Mouse (Mus musculus): ENCODE data around the gene D630039A03Rik.

Gene D630039A03Rik

GRCm38 (mm10) chr4:57916201-57916661 is at the start of gene D630039A03Rik:
Gene D630039A03Rik (minus strand): TSS chr4:57916297.
- no peak for DNase-seq (ENCODE audit: low read depth, low spot score)

DNA sequence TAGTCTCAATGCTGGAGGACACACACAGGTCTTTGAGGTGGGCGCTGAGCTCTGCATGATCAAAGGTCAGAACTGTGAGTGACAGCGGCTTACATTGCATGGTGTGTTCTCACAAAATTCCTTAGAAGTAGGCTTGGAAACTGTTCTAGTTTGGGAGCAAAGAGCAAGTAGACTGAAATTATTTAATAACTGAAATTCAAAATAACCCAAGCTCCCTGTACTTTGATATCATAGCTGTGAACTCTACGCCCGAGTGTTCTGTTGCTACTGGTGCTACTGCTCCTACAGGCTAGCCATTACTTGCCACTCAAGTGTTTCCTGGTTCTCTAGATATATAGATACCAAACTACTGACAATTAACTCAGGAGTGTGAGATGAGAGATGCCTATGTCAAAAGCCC is 49.4 kb upstream of the D630039A03Rik start:
- DNase-seq (ENCODE audit: low read depth, low spot score): no peak

- DNase-seq (ENCODE audit: low read depth, low spot score): no peak
Observed at GRCm38 (mm10) chr4:57964143-57964542, 48.0 kb upstream of the D630039A03Rik start.

DNA sequence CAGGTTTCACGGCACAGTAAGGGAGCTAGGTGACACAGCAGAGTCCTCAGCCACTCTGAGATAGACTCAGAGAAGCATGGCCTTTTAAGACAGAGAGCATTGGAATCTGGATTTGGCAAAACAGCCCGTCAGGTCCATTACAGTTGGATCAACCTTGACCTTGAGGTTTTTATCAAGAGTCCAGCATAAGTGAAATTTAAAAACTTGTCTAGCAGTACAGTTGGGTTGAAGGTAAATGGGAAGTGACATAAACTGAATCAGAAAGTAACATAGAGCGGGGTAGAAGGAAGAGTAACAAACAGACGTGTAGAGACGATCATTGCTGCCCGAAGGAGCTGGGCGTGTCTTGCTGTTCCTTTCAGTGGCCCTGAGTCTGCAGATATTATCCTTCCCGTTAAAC is 43.0 kb upstream of the D630039A03Rik start:
- no peak for DNase-seq (ENCODE audit: low read depth, low spot score)

DNA sequence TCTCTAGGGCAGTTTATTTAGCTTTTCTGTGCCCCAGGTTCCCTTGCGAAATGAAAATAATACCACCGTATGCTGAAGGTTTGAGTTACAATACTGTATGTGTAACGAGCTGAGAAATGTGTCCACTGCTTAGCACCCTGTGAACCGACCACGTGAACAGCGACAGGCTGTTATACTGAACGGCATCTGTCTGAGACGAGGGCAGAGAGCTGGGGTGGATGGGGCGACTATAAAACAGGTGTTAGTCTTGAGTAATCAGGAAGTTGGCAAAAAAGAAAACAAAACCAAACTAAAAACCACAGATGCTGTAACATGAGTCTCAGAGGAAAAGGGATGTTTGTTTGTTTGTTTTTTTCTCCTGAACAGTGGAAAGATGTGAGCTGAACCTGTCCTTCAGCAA is 42.0 kb upstream of the D630039A03Rik start:
- no peak for DNase-seq (ENCODE audit: low read depth, low spot score)

GRCm38 (mm10) chr4:57957200-57958085 is 41.3 kb upstream of the D630039A03Rik start:
- peak; percentile 47 for DNase-seq (ENCODE audit: low read depth, low spot score)

- peak; percentile 99 for DNase-seq (ENCODE audit: low read depth, low spot score)
Observed at GRCm38 (mm10) chr4:57956029-57956960, 40.2 kb upstream of the D630039A03Rik start, which contains the start of gene Txn1. Gene Txn1 (minus strand): TSS chr4:57956411.

GRCm38 (mm10) chr4:57955544-57955958 is 39.5 kb upstream of the D630039A03Rik start:
- DNase-seq (ENCODE audit: low read depth, low spot score): peak; percentile 87

- no peak for DNase-seq (ENCODE audit: low read depth, low spot score)
Observed at GRCm38 (mm10) chr4:57954991-57955390, 38.9 kb upstream of the D630039A03Rik start.

GRCm38 (mm10) chr4:57954580-57954979 is 38.5 kb upstream of the D630039A03Rik start:
- DNase-seq (ENCODE audit: low read depth, low spot score): no peak

- peak; percentile 39 for DNase-seq (ENCODE audit: low read depth, low spot score)
Observed at GRCm38 (mm10) chr4:57953796-57954195, 37.7 kb upstream of the D630039A03Rik start.

DNA sequence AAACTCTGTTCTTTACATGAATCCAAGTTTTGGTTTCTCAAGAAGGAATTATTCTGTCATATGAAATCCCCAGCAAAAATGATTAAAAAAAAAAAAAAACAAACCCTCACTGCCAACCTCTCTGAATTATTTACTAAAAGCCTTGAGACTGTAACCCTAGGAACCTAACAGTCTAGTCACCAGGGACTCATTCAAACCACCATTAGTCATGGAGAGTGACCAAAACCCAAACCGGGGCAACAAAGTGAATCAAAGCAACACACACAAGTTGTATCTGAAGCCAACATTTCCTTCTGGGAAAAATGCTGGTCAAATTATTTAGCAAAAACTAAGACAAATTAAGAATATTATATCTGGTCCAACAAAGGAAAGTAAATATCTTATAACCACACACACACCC is 36.8 kb upstream of the D630039A03Rik start:
- DNase-seq (ENCODE audit: low read depth, low spot score): no peak

DNA sequence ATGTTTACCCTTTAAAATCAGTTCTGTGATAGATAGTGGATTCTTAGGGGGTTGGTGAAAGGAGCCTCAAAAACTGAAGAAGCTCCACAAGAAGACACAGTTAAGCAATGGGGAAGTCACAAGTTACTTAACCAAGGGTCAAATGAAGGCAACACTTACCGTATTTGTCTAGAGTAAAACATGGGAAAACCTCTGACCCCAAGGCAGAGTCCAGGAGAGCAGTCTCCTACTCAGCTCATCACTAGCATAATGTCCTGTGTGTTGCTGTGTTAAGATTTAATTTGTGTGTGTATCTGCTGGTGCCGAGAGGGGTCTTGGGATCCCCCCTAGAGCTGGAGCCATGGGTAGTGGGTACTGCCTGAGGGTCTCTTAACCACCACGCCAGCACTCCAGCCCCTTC is 36.3 kb upstream of the D630039A03Rik start:
- DNase-seq (ENCODE audit: low read depth, low spot score): no peak

- DNase-seq (ENCODE audit: low read depth, low spot score): no peak
Observed at GRCm38 (mm10) chr4:57949866-57950265, 33.8 kb upstream of the D630039A03Rik start.

DNA sequence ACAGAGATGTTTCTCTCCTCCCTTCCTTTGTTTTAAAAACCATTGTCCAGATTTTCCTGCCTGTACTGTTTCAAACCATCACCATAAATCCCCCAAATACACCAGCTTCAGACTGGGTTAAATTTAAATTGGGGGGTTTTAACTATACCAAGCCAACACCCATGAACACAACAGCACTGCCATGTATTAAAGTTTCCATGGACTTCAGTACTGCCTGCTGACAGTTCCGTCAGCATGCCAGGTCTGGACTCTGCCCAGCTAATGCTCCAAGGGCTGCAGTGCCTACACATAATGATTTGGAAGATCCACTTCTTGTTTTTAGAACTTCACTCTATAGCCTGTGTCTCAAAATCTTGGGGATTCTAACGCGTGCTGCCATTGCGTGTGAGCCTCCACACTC is 31.4 kb upstream of the D630039A03Rik start:
- no peak for DNase-seq (ENCODE audit: low read depth, low spot score)

GRCm38 (mm10) chr4:57947036-57947435 is 30.9 kb upstream of the D630039A03Rik start:
- DNase-seq (ENCODE audit: low read depth, low spot score): no peak

GRCm38 (mm10) chr4:57942892-57943291 is 26.8 kb upstream of the D630039A03Rik start:
- DNase-seq (ENCODE audit: low read depth, low spot score): peak; percentile 38

DNA sequence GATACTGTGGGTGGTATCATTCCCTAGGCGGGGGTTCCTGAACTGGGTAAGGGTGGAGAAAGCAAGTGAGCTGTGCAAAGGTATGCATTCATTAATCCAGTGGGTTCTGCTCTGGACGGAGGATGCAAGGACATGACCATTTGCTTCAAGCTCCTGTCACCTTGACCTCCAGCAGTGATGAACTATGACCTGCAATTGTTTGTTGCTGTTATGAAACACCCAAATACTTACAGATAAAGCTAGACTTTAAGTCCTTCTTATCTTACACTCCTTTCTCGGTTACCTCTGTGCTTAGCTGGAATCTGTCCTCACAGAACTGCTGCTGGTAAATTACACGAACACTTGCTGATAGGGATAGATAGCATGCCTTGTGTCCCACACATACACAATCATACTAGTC is 24.5 kb upstream of the D630039A03Rik start:
- no peak for DNase-seq (ENCODE audit: low read depth, low spot score)

DNA sequence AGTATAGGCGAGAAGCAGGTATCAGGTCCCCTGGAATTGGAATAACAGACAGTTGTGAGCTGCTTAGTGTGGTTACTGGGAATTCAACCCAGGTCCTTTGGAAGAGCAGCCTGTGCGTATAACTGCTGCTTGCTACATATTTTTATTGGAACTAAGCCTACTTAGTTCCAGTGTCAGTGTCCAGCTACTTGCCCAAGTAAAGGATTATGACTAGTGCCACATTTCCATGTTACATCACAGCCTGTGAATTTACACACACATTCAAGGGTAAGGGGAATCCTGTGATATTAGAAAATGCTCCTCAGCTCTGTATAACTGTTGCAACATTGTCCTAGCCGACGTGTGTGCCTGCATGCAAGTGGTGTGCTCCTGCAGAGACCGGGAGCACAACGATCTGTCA is 21.2 kb upstream of the D630039A03Rik start:
- no peak for DNase-seq (ENCODE audit: low read depth, low spot score)

DNA sequence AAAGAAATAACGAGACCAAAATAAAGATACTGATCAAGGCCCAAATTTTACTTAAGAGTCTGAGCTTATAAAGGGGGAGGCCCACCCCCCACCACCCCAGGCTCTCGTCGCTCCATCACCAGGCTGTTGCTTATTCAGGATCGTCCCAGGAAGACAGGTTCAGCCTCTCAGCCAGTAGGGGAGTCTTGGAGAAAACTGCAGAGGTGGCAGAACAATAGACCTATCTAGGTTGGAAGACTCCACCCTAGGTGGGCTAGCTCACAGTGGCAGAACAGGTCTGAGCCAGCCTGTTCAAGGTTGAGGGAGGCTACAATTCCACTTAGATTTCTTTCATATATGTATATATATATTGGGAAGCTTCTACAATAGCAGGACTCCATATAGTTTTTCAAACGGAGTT is 18.1 kb upstream of the D630039A03Rik start:
- DNase-seq (ENCODE audit: low read depth, low spot score): peak; percentile 33

DNA sequence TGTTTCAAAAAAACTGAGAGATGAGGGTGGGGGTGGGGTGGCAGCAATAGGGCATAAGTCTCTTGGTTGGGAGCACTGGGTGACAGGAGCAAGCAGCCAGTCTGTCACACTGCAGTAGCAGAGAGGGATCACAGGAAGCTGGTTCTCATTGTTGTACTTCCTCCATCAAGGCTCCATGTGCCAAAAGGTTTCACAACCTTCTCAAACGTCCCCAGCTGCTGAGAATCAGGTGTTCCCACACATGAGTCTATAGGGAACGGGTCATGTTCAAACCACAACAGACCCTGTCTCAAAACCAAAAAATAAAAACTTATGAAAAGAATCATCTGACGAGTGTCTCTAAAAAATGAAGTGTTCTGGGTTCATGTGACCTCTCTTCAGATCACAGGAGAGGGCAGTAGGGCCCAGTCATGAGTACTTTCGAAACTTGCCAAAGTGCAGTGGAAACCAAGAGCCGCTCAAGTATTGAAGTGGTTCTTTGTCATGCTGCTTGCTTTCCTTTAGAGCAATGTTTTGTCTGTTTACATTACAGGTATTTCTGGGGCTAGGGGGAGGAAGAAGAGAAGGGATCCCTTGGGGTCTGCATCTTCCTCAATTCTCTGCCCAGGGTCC is 14.6 kb upstream of the D630039A03Rik start:
- DNase-seq (ENCODE audit: low read depth, low spot score): no peak

Data from R1 (cell line).